Mouse (Mus musculus) mesoderm, embryonic 11.5 days (tissue): ENCODE results near the gene Qtrt1.
"Not testable (repeated sequence)": the region's sequence is repeated elsewhere in the genome, so short reads cannot be mapped to it uniquely, and the experiment has no call there.

Experiments used
- DNase-seq: peaks from one replicate; pipeline ENCODE4 v3.0.0-alpha.2; 2012; ENCODE audit warnings: low read depth, low spot score

Gene Qtrt1

GRCm38 (mm10) chr9:21450270-21450669 is 38.6 kb downstream of the Qtrt1 start:
- DNase-seq, result no peak

DNA sequence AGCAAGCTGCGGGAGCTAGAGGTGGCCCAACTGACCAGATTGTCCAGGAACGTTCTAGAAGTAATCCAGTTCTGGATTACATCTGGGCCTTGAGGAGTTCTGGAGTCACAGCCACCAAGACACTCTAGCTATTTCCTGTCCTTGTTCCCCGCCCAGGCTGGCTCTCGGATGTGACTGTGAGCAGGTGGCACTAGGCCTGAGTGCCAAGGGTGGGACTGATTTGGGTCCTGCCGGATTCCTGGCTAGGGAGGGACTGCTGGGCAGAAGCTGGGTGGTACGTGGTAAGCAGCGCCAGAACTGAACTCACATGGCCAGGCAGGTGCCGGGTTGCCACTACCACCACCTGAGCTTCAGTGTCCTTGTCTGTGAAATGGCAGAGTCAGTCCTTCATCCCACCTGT is 39.8 kb downstream of the Qtrt1 start:
- no peak for DNase-seq

DNA sequence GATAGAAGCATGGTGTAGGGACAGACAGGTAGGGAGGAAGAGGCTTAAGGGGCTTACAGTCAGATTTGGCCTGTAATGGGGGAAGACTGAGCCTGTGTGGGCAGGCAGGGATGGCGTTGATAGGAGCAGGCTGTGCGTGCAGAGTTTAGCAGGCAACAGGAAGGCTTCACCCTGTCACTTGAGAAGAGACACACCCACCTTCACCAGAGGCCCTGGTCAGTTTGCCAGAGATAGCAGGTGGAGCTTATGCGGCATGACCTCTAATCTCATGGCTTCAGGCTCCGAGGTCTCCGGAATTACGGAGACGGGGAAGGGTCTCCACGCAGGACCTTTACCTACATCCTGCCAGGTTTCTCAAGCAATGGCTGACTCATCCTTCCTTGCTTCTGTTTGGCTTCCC is 40.2 kb downstream of the Qtrt1 start:
- DNase-seq, result no peak

GRCm38 (mm10) chr9:21453003-21453402 is 41.4 kb downstream of the Qtrt1 start:
- DNase-seq, result no peak

- no peak for DNase-seq
Observed at GRCm38 (mm10) chr9:21453459-21453858, 41.8 kb downstream of the Qtrt1 start.

- DNase-seq, result no peak
Observed at GRCm38 (mm10) chr9:21454556-21454955, 42.9 kb downstream of the Qtrt1 start.

DNA sequence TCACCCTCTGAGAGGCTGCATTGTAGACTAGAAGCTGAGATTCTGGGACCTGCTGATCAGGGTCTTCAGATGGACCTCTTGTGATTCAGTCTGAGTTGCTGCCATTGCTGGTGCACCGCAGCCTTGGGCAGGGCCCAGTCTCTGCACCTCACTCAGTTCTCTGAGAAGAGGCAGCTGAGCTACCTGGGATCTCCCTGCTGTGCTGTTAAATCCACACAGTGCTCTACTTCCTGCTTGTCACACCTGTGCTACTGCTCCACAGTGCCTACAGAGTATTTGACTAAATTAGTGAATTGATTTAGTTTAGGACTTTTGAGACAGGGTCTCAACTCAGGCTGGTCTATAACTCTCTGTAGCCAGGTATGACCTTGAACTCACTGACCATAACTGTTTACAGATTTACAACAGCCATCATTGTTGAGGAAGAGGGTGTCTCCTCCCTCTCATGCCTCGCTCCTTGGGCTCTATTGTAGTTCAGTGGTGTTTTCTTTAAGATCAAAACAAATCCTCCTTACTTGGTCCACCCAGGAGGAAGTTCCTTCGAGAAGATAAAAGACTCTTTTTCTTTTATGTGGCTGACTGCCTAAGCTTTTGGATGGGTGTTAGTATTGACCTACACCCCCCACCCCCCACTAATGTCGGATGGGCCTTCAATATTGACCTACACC is 43.6 kb downstream of the Qtrt1 start:
- no peak for DNase-seq

- no peak for DNase-seq
Observed at GRCm38 (mm10) chr9:21456246-21456929, 44.8 kb downstream of the Qtrt1 start.

GRCm38 (mm10) chr9:21456930-21457634 is 45.4 kb downstream of the Qtrt1 start:
- DNase-seq, result no peak

GRCm38 (mm10) chr9:21458821-21459220 is 47.2 kb downstream of the Qtrt1 start:
- no peak for DNase-seq

DNA sequence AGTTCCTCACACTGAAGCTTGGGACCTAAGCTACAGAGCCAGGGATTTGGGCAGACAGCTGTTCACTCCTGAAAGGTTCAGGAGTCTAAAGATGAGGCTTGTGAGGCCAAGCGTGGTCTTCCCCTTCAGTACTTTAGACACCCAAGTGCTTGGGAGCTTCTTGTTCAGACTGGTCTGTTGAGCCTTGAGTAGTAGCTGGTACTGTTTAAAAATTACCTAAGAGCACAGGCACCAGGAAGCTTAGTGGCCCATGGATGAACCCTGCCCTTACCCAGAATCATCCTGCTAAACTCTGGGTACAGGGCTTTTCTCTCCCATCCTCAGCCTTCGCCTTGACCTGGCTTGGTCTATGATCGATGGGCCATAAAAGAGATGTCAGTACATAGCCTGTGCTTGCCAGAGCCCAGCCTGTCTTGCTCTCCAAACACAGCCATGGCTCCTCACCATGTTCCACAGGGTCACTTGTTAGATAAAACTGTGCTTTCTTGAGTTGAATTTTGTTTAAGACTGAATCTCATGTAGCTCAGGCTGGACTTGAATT is 48.8 kb downstream of the Qtrt1 start:
- DNase-seq, result no peak

DNA sequence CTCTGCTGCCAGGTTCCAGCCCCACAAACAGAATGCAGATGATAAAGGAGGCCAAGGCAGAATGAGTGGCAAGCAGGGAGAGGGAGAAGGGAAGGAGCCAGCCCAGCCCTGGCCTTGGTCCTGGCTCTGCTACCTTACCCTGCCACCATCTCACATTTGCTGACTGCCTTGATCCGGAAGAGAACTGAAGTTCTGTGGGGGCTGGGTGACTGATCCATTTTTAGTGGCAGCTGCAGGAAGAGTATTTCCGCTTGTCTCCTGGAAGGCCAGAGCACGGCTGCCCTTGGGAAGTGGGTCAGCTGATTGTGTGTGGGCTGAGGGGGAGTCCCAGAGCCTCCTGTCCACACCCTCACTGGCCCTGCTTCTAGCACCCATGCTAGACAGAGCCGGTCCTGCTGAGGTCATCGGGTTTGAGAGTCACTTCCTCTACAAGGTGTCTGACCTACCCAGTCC is 51.5 kb downstream of the Qtrt1 start:
- no peak for DNase-seq

DNA sequence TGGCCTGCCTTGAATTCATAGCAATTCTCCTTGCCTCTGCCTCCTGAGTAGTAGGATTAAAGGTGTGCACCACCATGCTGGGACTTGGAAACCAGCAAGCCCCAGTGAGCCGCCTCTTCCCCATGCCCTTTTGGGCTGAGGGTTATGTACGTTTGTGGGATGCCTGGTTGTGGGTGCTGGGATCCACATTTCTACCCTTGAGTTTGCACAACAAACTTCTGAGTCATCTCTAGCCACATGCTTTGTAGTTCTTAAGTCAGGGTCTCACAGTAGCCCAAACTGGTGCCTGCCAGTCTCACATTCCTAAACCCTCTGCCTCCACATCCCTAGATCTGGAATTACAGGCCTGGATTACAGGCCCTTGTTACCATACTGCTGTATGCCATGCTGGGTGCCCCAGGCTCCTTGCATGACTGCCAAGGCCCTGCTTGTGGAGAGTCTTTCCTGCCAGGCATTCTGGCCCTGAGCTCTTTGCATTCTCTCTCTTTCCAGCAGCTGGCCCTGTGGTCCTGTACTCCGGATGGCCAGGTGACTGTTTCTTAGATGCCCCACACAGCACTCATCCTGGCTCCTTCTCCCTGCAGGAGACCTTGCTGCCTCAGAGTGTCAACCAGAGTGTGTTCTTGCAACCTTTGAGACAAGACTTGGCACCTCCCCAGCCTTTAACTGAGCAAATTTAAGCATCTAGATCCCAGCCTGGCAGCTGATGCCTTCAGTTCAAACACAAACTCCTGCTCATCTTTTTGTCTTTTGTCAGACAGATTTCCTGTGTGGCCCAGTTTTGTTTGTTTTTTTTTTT is 52.3 kb downstream of the Qtrt1 start:
- DNase-seq, result no peak

DNA sequence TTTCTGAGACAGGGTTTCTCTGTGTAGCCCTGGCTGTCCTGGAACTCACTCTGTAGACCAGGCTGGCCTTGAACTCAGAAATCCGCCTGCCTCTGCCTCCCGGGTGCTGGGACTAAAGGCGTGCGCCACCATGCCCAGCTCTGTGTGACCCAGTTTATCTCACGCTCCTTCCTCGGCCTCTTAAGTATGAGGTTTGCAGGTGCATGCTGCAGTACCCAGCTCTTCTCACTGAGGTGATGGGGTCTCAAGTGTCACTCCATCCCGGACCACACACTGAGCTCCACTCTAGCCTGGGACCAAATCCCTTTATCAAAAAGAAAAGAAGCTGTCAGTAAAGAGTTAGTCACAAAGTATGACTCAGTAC is 52.9 kb downstream of the Qtrt1 start:
- not testable (repeated sequence) for DNase-seq

- DNase-seq, result peak; percentile 54
Observed at GRCm38 (mm10) chr9:21469032-21470024, 57.7 kb downstream of the Qtrt1 start.
